Mouse (Mus musculus): ENCODE data around the gene Cpa4.

Cpa4 gene

DNA sequence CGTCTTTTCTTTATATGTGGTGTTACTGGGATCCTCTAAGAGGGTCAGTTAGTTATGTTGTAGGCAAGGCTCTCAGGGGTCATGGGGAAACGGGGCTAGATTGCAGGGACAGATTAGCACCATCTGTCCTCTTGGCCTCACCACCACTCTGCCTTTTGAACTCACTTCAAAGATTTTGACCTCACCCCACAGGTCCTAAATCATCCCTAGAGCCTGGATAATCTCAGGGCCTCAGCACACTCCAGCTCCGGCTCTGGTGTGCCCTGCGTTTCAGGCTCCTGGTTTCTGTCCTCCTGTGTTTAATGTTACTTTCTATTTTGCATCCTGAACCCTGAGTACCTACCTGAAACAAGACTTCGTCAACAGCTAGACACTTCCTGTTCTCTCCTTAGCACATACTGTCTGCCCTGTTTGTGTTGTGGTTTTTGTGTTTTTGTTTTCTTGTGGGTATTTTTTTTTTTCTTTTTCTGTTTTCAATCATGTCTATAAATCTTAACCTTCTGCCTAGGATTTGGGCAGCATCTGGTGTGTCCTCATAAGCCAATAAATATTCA is 23.8 kb downstream of the Cpa4 start:
- no peak for DNase-seq (ENCODE audit: low read depth, low spot score)

- DNase-seq (ENCODE audit: low read depth, low spot score): no peak
Observed at GRCm38 (mm10) chr6:30592417-30592974, 24.3 kb downstream of the Cpa4 start.

- no peak for DNase-seq (ENCODE audit: low read depth, low spot score)
Observed at GRCm38 (mm10) chr6:30594364-30594763, 26.2 kb downstream of the Cpa4 start.

- DNase-seq (ENCODE audit: low read depth, low spot score): no peak
Observed at GRCm38 (mm10) chr6:30596230-30596898, 28.2 kb downstream of the Cpa4 start.

DNA sequence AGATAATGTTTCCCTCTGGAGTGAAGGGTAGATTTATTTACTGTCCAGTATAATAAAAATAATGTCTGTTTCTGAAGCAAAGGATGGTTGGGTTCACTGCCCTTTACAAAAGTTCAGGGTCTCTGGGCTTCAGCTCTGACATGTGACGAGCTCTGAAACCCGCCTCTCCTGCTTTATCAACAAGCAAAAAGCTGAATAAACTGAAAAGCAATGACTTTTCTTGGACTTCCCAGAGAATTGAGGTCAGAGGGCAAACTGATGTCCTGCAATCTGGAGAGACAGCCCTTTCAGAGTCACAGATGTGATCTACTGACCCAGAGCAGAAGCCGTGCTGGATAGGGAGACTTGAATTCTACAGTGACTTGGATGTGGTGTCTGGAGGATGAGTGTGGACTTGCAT is 31.9 kb downstream of the Cpa4 start:
- DNase-seq (ENCODE audit: low read depth, low spot score): no peak

GRCm38 (mm10) chr6:30600995-30601394 is 32.8 kb downstream of the Cpa4 start:
- no peak for DNase-seq (ENCODE audit: low read depth, low spot score)

DNA sequence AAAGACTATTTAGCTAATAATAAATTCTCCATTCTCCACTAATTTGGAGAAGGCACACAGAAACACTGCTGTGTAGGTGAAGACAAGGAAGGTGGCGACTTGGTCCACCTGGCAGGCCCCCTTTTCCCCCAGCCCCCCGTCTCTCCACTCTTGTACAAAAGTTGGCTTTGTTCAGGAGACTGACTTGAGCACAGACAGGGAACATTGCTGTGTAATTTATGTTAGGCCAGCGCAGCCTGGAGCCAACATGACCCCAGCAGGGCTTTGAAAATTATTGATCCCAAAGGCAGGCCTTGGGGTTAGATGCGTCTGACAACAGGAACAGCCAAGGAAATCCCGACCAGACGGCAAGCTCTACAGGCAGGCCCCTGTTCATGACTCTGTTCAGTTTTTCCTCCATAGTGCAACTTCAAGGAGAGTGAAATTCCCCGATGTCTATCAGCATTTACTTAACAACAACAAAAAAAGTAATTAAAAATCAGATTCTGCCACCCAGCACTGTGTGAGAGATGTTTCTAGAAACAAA is 36.2 kb downstream of the Cpa4 start:
- DNase-seq (ENCODE audit: low read depth, low spot score): no peak

DNA sequence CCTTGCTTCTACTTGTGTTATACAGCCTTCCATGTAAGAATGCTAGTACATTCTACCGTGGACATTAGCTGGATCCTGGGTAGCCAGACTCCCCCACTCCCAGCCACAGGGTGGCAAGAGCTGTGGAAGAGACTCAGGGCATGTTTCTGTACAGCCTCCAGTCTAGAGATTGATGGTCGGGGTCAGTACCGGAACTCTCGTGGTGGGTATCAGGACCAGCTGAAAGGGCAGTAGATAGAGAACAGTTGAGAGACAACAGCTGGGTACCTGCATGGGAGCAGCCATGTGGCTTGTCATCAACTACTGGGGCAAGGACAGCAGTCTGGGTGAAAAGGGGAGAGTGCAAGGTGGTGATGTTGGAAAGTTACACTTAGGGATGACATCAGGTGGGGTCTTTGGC is 36.9 kb downstream of the Cpa4 start:
- no peak for DNase-seq (ENCODE audit: low read depth, low spot score)

- DNase-seq (ENCODE audit: low read depth, low spot score): no peak
Observed at GRCm38 (mm10) chr6:30605672-30606071, 37.5 kb downstream of the Cpa4 start.

DNA sequence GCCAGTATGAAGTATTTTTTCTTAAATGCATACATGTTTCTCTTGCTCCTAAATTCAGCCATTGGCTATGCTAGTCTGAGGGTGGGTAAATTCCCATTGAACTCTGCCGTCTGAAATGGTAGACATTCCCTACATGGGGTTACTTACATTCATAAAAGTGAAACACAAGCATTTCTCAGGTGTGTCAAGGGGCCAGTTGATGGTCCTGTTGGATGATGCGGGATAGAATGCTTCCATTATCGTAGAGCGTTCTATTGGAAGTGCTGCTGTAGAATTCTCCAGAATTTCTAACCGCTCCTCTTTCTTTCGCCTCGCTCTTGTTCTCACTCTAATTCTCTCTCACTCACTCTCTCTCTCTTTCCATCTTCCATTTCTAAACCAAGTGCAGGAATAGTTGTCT is 42.5 kb downstream of the Cpa4 start, which contains the start of gene Cpa5:
Cpa5 (plus strand) TSS at position 301 of the 400 bp plus-strand sequence.
- no peak for DNase-seq (ENCODE audit: low read depth, low spot score)

- DNase-seq (ENCODE audit: low read depth, low spot score): no peak
Observed at GRCm38 (mm10) chr6:30611212-30611611, 43.0 kb downstream of the Cpa4 start.

DNA sequence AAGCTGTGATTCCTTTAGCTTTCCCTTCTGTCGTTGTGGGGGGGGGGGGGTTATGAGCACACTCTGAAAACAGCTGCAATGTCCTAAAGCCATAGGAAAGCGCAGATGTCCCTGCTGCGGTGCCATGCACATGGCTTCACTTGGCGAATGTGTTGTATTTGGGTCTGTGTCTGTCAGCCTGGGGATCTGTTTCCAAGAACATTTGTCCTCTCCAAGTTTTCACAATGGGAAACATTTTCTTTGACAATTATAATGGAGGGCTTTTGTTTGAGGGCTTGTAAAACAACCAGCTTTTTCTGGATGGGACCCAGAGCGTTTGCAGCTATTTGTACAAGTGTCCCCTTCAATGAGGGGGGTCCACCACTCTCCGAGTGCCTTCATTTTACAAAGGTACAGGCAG is 46.1 kb downstream of the Cpa4 start:
- DNase-seq (ENCODE audit: low read depth, low spot score): no peak

DNA sequence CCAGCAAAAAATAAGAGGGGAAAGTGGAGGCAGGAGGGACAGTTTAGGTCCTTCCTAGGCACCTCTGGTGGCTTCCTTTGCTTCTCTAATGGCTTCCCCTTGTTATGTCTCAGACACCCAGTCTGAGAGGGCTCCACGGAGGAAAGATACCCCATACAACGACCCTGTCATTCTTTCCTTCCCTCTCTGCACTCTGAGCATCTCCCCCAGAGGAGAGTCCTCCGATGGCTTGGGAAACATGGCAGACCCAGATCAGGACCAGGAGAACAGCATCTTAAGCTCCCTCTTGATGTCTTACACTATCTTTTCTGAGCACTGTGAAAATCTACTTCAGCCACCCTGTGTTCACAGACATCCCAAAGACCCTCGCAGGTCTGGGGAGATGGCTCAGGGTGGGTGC is 47.6 kb downstream of the Cpa4 start:
- DNase-seq (ENCODE audit: low read depth, low spot score): no peak

GRCm38 (mm10) chr6:30616491-30616941 is 48.3 kb downstream of the Cpa4 start:
- no peak for DNase-seq (ENCODE audit: low read depth, low spot score)

GRCm38 (mm10) chr6:30617020-30617958 is 49.1 kb downstream of the Cpa4 start:
- DNase-seq (ENCODE audit: low read depth, low spot score): peak; percentile 23

DNA sequence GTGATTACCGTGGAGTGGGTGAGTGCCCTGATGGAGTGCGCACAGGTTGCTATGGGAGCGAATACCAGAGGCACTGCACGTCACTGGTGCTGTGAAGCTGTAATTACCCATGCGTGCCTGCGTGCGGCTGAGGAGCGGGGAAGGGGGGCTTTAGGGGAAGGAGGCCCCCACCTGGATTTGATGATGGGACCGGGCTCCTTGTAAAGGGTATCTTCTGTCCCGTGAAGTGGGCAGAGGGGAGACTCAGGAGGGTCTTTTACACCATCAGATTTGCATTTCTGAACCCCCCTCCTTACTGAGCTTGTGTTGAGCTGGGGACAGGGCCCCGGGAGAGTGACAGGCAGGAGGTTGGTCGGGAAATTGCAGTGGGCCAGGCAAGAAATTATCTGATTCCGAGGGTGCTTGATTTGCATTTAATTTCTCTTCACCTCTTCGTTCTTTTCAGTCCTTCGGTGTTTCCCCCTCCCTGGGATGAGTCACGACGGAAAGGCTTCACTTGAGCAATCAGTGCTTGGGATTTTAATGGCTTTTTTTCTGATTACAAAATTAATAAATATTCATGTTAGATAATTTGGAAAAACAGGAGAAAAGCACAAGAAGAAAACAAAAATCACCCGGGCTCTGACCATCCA is 49.9 kb downstream of the Cpa4 start:
- peak; percentile 20 for DNase-seq (ENCODE audit: low read depth, low spot score)

GRCm38 (mm10) chr6:30618735-30619134 is 50.6 kb downstream of the Cpa4 start:
- DNase-seq (ENCODE audit: low read depth, low spot score): no peak

- DNase-seq (ENCODE audit: low read depth, low spot score): no peak
Observed at GRCm38 (mm10) chr6:30619606-30620005, 51.4 kb downstream of the Cpa4 start.

GRCm38 (mm10) chr6:30620591-30620990 is 52.4 kb downstream of the Cpa4 start:
- no peak for DNase-seq (ENCODE audit: low read depth, low spot score)

DNA sequence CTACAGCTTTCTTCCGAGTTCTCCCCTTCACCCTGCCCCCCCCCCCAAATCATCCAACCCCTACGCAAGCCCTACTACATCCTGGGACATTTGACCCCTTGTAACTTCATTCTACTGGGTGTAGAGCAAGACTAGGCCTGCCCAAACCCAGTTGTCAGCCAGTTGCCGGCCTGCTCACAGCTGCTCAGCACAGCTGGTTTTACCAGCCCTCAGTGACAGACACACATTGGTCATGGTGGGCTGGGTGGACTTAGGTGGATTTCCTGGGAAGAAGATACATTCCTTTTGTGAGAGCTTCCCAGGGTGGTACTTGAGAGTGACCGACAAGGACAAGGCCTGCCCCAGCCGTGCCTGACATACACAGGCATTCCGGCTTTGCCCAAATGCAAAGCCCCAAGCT is 52.8 kb downstream of the Cpa4 start:
- no peak for DNase-seq (ENCODE audit: low read depth, low spot score)

DNA sequence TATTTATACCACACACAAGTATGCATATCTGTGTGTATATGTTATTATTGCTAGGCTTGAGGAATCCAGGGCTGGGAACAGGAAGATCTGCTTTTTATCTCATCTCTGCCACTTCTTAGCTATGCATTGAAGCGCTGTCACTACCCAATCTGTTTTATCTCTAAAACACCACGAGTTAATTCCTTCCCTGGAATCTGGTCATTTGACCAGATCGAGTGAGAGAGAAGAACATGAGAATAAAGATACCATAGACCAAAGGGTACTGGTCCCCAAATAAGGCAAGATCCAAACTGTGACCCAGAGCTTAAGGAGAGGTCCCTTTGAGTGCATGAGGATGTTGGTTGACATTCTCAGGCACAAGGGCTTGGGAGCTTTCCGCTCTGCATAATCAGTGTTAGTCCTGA is 53.8 kb downstream of the Cpa4 start:
- DNase-seq (ENCODE audit: low read depth, low spot score): no peak

Data from retina, postnatal 7 days (tissue).